Mouse (Mus musculus): ENCODE measurements around the gene Slc43a2.

GRCm38 (mm10) chr11:75538184-75538969 is 6.9 kb downstream of the Slc43a2 start:
- TF ChIP-seq EP300 (optimal IDR thresholded peaks at IDR 0.05) = no peak
- no peak for TF ChIP-seq CTCF (IDR thresholded peaks at IDR 0.05; ENCODE audit: low read depth)

Data from stomach, postnatal 0 days (tissue).